ENCODE assay signal across 14 mouse cellular contexts in the genomic region with DNA sequence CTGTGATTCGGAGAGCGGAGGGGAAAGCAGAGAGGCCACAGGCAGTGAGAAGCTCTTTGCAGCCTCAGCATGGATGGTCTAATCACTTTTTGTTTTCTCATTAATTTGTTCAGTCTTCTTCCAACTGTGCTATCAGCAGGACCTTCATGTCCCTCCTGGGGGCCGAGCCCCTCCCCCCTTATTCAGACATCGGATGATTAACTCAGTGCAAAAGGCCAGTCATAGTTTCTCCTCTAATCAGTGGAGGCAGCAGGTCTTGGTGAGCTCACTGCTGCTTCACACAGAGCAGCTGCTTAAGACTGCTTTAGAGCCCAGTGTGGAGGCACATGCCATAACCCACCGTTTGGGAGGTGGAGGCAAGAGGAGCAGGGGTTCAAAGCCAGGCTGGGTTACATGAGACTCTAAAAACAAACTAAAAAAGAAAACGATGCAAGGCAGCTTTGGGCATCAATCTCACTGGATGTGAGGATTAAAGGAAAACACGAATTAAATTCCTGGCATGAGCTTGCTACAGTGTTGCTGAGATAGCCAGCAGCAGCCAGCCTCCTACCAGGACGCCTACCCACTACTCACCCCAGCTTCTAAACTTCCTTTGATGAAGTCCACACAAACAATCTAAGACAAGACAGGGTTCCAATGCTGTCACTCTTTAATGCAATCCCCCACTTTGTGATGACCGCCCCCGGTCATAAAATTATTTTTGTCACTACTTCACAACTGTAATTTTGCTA.
DNase-seq lines count a peak whose midpoint lies in the region; ATAC-seq lines count a peak whose summit lies in the region.
"Had no signal": no experiment of that assay in that cellular context is flagged by ENCODE, and none has a peak within 500 bp of the region (broad histone marks: within the 10 kb centered on the region; RNA-seq: fewer than 3 reads in every experiment).

No protein-coding gene starts in this region.

- 0 out of 2 replicates have a peak overlapping the region, but pooled peaks have one; percentile 3 for H3K9ac ChIP-seq in midbrain, embryonic 13.5 days (replicated peaks)
- H3K9ac ChIP-seq: liver, embryonic 12.5 days had no signal

- intact Hi-C loops in heart, postnatal 14 days (cut with DNase I): no loop called here

- no peak for DNase-seq in heart, embryonic 10.5 days (ENCODE audit: low spot score)
- DNase-seq in heart, postnatal 14 days: no peak
- peak; percentile 92 for DNase-seq in Muller cell, postnatal 12 days (ENCODE audit: inconsistent ontology term)
- DNase-seq in hindbrain, embryonic 10.5 days (ENCODE audit: low spot score): no peak
- DNase-seq in adrenal gland, postnatal 36 days: no peak
- DNase-seq in adrenal gland, postnatal 25 days: no peak
- DNase-seq: cerebellum, adult 2 months; gastrocnemius, adult 2 months; kidney, adult 9 months; layer of hippocampus, adult 9-11 months; lung, postnatal 10 days; thymus, adult 2 months had no signal

- H3K4me3 ChIP-seq in heart, embryonic 10.5 days: no peak overlapping the region
- no peak overlapping the region for H3K4me3 ChIP-seq in hindbrain, embryonic 10.5 days
- H3K4me3 ChIP-seq in midbrain, embryonic 13.5 days (replicated peaks): no peak overlapping the region
- H3K4me3 ChIP-seq: gastrocnemius, adult 2 months; liver, embryonic 12.5 days had no signal

- peak; percentile 64 for ATAC-seq in midbrain, embryonic 13.5 days
- ATAC-seq: liver, embryonic 12.5 days had no signal

- no peaks in the 10 kb centered on the region for H3K9me3 ChIP-seq in heart, embryonic 10.5 days
- no peaks in the 10 kb centered on the region for H3K9me3 ChIP-seq in hindbrain, embryonic 10.5 days
- no peaks in the 10 kb centered on the region for H3K9me3 ChIP-seq in midbrain, embryonic 13.5 days
- H3K9me3 ChIP-seq: liver, embryonic 12.5 days had no signal

- H3K4me1 ChIP-seq in heart, embryonic 10.5 days: peaks cover 38% of the 10 kb centered on the region
- peaks cover 28% of the 10 kb centered on the region for H3K4me1 ChIP-seq in hindbrain, embryonic 10.5 days (replicated peaks)
- peaks cover 27% of the 10 kb centered on the region for H3K4me1 ChIP-seq in midbrain, embryonic 13.5 days (replicated peaks)
- H3K4me1 ChIP-seq: liver, embryonic 12.5 days had no signal

- H3K4me2 ChIP-seq in midbrain, embryonic 13.5 days (replicated peaks): no peak overlapping the region
- H3K4me2 ChIP-seq: liver, embryonic 12.5 days had no signal

- H3K36me3 ChIP-seq in heart, embryonic 10.5 days: no peaks in the 10 kb centered on the region
- H3K36me3 ChIP-seq in hindbrain, embryonic 10.5 days: no peaks in the 10 kb centered on the region
- no peaks in the 10 kb centered on the region for H3K36me3 ChIP-seq in midbrain, embryonic 13.5 days
- H3K36me3 ChIP-seq: liver, embryonic 12.5 days had no signal

- WGBS in heart, embryonic 10.5 days: 41% methylated on average over 10 of the region's 10 CpGs
- 39% methylated on average over 10 of the region's 10 CpGs for WGBS in hindbrain, embryonic 10.5 days
- 32% methylated on average over 10 of the region's 10 CpGs for WGBS in midbrain, embryonic 13.5 days

- H3K27ac ChIP-seq in heart, embryonic 10.5 days: 0 out of 2 replicates have a peak overlapping the region, but pooled peaks have one; percentile 36
- peak overlapping the region; percentile 40 for H3K27ac ChIP-seq in hindbrain, embryonic 10.5 days
- peak overlapping the region; percentile 32; the same call in 1 of the 2 replicates for H3K27ac ChIP-seq in midbrain, embryonic 13.5 days
- H3K27ac ChIP-seq: gastrocnemius, adult 2 months; liver, embryonic 12.5 days had no signal

- no peaks in the 10 kb centered on the region; the same call in 1 of the 2 replicates for H3K27me3 ChIP-seq in heart, embryonic 10.5 days (ENCODE audit: insufficient read depth, poor library complexity, severe bottlenecking)
- H3K27me3 ChIP-seq in hindbrain, embryonic 10.5 days (ENCODE audit: insufficient read depth, poor library complexity, severe bottlenecking): peaks cover 16% of the 10 kb centered on the region
- H3K27me3 ChIP-seq in midbrain, embryonic 13.5 days: no peaks in the 10 kb centered on the region
